Mouse (Mus musculus) telencephalon, adult 2 months (tissue): Measurements from ENCODE around the gene Tent4a.
A peak's percentile ranks its signal among the peaks of the same experiment; 100 is the strongest.

Experiments
- DNase-seq: peaks from one replicate; pipeline ENCODE4 v3.0.0-alpha.2; 2011; ENCODE audit warnings: low read depth, low spot score

Gene Tent4a

DNA sequence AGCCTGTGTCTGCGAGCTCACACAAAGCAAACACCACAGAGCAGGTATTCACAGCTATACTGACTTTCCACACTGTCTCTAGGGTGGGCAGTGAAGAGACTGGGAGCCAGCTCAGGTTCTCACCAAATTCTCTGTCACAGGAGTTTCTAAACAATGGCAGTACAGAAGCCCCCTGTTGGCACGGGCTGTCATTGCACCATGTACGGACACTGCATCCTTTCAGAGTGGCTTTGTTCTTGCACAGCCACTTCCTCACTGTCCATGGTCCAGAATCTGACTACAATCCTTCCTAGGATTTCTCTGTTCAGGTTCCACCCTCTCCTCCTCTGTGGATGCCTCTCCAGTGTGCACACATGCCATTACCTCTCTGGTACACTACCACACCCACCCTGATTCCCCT lies 10.6 kb upstream of the Tent4a start:
- no peak for DNase-seq

DNA sequence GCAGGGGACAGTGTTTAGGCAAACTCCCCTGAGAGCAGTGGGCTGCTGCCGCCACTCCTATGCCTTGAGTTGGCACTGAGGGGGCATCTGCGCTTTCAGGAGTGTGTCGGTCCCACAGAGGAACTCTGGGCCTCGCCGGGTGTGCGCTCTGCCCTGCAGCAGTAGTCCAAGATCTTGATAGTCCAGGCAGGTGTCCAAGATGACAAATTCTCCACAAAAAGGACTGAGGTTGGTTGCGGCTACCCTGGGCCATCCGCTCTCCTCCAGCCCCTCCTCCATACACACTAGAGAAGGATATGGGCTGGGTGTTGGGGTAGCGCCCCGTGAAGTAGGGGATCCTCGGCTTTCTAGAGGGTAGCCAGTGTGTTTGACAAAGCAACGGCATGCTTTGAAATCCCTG lies 9.2 kb upstream of the Tent4a start:
- DNase-seq: no peak

DNA sequence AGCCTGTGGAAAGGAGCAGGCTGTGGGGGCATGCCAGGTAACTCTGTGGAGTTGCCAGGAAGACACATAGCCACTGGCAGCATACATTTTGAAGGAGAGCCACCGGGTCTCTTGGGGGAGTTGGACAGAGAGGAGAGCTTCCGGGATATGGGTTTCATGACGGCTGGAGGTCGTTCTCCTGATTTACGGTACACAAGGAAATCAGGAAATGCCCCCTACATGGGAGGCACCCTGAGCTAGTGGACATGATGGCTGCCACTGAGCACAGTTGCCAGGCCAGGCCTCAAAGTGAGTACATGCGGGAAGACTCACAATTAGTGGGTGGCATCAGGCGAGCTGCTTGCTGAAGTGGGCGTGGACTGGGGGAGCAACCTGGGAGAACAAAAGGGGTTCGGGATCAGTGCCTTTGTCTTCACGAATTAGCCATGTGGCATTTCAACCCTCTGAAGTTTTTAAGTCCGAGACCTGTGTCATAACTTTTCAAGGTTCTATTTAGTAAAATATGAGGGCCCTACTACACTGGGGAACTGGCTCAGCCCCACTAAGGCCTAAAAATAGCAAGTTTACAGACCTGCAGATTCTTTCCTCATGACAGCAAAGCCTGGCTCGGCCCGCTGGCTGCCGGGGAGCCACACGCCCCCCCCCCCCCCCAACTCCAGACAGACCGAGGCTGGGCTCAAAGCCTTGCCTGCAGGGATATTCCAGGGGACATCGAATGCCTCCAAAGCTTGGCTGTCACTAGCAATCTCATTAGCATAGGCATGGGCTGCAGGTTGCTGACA lies 8.3 kb upstream of the Tent4a start:
- no peak for DNase-seq

DNA sequence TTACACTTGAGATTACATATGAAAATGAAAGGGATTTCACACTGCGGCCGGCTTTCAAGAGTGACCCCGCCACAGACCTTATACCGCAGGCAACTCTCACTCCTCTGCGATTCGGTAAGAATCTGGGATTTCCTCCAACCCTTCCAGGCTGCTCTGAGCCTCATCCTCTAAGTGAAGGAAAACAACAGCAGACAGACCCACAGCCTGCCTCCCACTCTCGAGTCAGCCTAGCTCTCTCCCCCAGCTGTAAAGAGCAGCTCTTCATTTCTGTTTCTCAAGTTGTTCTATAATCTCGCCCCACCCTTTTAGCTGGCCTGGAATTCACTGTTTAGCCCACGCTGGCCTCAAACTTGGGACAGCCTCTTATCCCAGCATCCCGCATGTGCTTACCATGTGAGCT lies 7.4 kb upstream of the Tent4a start:
- DNase-seq: peak; percentile 91

DNA sequence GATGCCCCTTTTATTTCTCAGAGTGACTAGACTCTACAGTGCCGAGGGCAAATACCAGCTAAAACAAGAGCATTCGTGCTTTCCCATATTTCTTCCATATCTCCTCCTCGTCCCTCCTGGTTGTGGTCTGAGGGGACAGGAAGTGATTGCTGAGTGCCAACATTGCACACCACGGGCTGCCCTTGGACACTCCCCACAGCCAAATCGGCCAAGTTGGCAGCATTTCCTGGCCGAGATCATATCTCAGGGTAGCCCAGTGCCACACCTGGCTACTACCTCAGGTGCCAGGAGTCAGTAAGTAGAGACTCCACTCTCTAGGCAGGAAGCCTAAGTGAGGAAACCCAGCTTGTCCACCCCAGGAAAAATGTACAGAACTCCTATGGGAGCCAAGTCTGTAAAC lies 6.8 kb upstream of the Tent4a start:
- DNase-seq: no peak

DNA sequence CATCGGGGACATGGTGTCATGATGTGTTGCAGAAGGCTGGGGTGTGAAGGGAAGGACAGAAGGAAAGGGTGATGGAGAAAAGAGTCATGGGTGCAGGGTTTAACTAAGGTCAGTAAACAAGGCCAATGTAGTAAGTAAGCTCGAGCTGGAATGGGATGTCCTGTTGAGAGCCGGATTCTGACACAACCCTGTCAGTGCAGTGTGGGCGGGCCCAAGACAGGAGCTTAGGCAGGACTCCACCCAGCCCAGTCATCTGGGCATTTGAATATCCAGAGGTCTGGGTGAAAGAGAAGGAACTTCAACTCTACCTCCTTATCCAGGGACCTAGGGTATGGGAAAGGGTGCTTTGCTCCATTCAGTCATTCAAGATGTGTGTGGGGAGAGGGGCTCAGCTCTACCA lies 3.9 kb upstream of the Tent4a start:
- DNase-seq: no peak

DNA sequence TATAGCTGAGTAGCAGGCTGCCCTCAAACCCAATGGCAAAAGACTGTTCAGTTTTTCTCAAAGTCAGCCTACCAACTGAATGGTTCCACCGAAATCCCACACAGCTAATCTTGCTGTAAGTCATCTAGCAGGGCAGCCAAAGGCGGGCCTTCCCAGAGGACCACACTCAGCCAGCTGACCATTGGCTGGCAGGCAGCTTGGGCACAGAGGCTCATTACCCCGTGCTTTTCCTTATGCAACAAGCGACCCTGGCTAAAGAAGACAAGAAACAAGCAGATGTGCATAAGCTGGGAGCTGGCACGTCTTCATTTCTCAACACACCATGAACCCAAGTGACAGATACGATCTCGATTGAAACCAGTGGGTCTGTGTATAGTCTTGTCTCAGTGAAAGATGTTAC lies 2.9 kb upstream of the Tent4a start:
- DNase-seq: no peak

DNA sequence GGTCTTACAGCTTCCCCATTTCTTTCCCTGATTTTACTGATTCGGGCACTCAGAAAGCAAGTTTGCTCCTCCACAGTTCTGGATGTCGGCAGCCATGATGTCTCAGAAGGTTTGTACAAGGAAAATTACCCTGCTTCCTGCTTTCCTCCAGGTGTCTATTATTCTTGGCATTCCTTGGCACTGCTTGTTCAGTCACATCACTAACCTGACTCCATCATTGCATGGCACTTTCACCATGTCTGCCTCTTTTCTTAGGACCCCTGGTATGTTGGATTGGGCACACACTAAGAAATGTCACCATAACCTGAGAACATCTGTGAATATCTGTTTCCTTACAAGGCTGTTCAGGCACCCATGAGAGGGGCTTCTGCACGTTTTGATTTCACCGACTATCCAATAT lies 1.6 kb upstream of the Tent4a start:
- DNase-seq: no peak

DNA sequence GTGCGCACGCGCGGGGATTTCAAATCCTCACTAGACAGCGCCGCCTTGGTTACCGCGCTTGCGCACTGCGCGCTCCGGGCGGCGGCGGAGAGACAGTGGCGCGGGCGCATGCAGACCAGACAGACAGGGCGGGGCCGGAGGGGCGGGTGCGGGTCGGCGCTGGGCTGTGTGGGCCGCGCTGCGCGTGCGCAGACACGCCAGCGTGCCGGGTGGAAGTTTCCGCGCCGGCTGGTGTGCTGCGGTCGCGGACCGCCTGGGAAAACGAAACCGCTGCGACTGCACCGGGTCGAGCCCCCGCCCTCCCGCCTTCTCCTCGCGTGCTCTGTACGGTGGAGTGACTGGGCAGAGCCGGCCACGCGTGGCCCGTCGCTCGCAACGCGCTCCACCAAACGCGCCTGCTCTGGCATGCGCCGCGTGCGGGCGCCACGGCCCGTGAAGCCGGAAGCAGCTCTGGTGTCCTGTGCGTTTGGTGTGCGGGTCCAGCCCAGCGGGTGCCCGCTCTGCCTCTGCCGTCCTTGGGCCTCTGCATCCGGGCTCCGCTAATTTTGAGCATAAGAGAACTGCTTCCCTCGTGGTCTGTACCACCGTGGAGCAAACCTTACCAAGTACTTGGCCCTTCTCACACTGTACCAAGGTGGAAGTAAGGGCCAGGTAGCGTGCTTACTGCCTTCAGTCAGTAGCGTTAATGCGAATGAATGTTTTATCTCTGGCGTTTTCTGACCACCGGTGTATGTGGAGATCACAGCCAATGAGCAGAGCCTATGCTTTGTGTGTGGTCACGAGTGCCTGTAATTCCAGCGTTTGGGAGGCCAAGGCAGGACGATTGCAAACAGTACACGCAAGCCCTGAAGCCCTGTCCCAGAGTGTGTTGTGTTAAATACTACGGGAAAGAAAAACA lies 486 bp upstream of the Tent4a start:
- peak; percentile 92 for DNase-seq

DNA sequence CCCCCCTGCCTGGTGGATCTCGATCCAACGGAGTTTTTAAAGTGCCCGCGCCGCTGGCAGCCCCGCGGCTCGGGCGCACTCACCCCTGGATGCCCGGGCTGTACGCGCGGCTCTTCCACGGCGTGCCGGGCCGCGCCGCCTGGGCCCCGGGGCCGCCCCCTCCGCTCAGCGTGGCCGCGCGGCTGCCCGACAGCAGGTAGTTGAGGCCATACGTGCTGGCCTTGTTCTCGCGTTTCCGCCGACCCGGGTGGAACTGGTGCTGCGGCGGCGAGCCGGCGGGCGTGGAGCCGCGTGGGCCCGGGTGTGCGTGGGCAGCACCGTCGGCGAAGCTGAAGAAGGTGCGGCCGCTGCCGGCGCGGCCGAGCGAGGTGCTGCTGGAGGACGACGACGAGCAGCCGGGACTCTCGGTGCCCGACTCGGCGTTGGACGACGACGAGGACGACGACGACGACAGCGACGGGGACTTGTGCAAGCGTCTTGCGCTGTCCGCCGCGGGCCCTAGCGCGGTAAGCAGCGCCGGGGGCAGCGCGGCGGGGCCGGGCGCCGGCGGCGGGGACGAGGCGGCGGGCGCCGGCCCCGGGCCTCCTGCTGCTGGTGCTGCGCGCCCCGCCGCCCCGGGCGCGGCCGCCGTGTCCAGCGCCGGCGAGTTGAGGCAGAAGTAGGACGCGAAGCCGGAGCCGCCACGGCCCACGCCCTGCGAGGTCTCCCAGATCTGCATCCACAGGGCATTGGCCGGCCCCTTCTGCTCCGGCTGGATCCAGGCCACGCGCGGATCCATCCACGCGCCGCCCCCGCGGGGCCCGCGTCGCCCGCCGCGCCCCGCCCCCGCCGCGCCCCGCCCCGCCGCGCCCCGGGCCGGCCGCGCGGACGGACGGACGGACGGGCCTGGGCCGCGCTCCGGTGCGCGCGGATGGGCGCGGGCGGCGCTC lies 748 bp downstream of the Tent4a start, which contains the start of gene Nsun2:
Gene Nsun2 (plus strand): TSS at position 342 of the 929 bp plus-strand sequence.
- DNase-seq: no peak

DNA sequence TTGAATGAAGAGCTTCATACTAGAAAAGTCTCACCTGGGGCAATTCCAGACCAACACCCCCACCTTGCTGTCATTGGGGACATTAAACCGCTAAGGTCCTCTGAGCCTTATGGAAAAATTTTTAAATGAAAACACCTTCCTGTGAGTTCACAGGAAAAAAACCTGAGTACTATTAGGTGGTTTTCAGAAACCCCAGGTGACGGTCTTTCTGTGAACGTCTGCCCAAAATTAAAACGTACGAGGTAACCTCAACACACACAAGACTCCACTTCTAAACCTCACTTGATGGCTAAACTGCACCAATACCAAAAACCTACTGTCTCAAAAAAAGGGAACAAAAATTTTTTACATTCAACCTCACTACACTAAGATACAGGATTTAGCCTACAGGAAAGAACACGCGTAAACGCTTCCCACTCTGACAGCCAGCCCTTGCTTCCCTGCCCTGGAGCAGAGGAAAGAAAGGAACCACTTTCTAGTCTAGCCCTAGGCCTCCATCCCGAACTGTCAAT lies 1.5 kb downstream of the Tent4a start:
- no peak for DNase-seq

DNA sequence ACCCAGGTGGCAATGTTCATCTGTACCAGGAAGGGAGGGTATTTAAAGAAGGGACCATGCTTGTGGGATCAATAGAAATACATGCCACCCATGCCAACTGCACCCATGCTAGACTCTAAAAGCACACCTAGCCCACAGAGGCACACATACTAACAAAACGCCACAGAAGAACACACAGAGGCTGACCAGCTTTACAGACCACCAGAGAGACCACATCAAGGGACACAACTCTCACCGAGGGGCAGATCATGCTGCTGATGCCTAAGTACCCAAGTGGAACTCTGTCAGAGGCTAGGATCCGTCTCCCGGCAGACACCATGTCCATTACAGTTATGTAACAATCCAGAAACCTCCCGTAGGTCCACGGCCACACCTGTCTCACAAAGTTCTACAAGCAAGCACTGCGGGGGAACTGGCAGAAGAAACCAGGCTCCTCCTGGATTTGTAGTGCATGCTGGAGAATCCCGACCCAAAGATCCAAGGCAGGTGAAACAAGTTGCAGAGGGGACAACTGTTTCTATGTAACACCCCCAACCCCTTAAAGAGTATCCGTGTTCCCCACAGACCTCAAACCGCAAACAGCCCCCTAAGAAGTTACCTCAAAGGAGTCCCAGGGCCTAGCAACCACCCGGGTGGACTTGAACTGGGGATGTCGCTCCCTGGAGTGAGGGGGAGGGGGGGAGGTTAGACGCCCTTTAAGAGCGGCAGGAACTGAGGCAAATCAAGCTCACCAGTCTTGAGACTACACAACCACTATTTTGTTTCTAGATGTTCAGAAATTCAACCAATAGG lies 2.1 kb downstream of the Tent4a start:
- no peak for DNase-seq

DNA sequence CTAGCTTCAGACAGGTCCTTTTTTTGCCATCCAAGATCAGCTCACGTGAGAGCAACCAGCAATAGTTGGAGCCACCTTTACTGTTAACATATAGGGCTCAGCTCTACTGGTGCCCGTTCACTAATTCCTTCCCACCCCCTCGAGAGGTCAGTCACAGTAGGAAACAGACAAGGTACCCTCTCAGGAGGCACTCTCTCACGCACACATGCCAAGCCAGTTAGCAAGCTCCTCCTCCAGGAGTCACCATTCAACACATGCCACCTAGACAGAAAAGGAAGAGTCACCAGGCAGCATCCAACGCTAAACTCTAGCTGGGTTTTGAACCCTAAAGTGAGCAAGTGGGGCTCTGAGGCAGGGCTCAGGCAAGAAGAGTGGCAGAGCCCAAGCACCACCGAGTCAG lies 3.0 kb downstream of the Tent4a start:
- no peak for DNase-seq

DNA sequence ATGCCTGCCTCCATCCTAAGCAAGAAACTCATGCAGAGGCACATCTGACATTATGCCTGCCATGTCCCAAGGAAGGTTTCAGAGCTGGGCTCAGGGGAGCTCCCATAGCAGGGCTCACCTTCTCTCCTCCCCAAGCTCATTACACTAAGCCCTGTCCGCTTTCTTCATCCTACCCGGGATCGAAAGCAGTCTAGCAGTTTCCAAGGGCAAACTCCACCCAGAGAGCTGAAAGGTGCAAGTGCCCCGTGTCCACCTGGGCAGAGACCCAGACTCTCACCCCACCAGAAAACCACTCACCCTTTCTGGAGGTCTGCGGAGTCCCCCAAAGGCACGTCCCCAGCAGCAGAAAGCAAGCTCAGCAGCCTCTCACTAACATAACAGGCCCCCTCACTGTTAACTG lies 3.5 kb downstream of the Tent4a start:
- DNase-seq: no peak

DNA sequence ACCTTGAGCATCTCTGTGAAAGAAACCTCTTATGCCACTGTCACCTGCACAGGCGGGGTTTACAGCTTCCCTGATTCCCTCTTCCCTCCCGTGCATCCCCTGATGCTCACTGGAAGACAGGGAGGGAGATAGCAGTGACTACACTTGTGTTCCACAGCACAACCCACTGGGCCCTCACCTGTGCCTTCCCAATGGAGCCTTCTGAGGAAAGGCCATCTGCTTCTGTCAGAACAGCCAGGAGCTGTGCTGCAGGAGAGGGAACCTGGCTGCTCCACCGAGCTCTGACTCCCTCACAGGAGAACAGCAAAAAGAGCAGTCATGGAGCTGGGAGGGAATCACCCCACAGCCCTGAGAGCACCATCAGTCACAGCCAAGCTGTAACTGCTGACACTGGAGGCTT lies 4.3 kb downstream of the Tent4a start:
- DNase-seq: no peak

DNA sequence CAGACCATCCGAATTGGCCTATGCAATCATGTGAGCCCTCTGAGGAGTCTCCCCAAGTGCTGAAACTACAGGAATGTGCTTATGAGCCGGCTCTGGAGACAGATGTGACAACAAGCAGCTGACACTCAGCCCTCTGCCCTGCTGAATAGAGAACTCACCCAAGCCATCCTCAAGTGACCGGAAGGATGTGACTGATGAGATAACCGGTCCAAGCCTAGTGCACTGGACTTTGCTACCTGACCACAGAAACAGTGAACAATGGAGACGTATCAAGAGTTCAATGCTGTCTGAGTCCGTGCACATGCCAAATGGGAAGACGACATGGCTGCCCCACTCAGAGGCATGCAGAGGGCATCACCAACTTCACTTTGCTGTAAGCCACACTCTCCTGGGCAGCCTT lies 5.9 kb downstream of the Tent4a start:
- no peak for DNase-seq

DNA sequence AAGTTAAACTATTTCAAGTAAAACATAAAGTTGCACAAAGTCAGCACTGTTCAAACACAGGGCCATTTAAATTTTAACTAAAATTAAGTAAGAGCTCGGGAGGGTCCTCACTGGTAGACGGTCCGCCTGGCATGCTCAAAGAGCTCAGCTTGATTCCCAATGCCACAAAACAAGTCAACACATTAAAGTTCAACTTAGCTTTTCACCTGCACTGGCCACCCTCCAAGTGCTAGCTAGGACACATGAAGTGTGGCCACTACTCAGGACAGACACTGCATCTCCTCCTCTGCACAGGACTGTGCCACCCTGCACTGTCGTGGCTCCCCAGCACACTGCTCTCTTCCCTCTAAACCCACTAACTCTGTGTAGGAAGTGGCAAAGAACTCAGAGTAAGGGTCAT lies 8.6 kb downstream of the Tent4a start:
- DNase-seq: no peak

DNA sequence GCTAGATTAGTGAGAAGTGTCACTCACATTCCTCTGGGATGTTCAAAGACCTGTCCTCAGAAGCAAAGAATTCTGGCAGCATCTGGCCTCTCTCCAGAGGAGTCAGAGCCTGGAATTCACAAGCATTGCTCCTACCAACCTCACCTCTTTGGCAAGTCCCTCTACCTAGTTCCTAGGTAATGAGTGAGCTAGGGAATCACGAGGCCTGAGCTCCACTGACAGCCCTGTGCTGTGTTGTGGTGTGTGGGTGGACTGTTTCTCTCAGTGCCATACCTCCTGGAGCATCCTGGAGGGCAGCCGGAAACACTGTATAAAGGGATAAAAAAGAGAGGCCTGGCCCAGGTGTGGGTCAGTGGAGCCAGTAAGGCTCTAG lies 10.3 kb downstream of the Tent4a start:
- no peak for DNase-seq

DNA sequence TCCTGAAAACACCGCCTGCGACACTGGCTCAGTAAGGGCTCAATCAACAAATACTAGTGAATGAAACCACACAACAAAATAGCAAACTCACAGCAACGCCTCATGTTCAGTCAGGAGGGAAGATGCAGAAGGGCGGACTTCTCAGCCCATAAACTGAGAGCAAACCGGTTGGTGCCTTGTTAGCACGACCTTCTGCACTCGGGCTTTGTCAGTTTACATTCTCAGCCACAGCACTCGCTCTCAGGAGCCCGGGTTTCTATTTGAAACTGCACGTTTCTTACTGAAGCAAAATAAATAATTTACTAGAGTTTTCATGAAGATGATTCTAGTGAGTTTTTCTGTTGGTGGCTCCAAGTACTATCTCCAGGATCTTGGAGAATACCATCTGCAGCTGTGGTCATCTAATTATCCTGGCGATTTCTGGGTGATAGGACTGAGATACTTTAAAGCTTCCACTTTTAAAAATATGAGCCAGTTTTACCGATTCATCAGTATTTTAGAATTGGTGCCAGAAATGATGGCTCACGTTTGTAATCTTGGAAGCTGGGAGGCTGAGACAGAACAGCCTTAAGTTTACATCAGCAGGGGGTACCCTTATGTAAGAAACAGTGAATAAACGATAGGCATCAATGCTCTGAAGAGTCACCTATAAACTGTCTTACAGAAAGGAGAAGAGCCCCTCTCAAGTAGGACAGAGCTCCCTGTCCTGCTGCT lies 10.8 kb downstream of the Tent4a start:
- DNase-seq: no peak

DNA sequence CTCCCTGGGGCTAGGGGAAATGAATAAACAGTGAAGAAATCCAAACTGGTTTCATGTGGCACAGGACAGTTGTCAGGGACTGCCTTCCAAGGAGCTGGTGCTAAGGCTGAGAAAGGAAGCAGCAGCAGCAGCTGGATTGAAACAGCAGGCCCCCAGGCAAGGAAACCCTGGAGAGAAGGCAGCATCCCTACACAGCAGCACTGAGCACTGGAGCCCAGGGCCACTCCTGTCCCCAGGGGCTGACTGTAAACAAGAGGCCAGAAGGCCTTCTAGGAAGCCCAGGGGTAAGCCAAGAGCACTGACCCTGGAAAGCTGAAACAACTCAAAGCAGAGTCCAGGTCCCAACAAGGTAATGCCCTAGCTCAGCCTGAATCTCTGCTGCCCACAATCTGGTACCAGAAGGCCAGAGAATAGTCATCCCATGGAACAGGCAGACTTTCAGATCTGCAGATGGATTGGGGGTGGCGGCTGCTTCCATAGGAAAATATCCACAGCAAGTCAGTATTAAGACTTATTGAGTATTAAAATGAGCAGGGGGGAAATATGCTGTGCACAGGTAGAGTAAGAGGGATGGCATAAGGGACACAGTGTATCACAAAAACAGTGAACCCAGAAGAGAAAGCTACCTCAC lies 12.1 kb downstream of the Tent4a start:
- DNase-seq: no peak
